Mouse (Mus musculus) kidney, embryonic 14.5 days (tissue): ENCODE measurements around the gene Gm17606. TPM values are rescaled to one million over a fixed set of nuclear protein-coding genes. Genes with fewer than 3 reads are reported as not detected.

Experiments
- ATAC-seq: fragments of 200-750 bp; cut with Nextera tagmentation; 2 replicates; pipeline ENCODE4 v1.8.0; 2017; ENCODE audit warnings: moderate number of reproducible peaks, mild to moderate bottlenecking, moderate TSS enrichment, moderate library complexity; ENCODE audit not compliant: low FRiP score, low TSS enrichment
- H3K27ac ChIP-seq: fragments of 300-500 bp; sonication (generic); 2 replicates; pipeline ENCODE4 v1.5.1; 2014; ENCODE audit warnings: low read depth, mild to moderate bottlenecking, low read length, moderate library complexity, mixed read lengths
- H3K27me3 ChIP-seq: fragments of 300-500 bp; sonication (generic); 2 replicates; pipeline ENCODE4 v1.6.1; 2014; ENCODE audit warnings: mild to moderate bottlenecking, low read length; ENCODE audit not compliant: control insufficient read depth, insufficient read depth
- H3K36me3 ChIP-seq: fragments of 300-500 bp; sonication (generic); 2 replicates; pipeline ENCODE4 v1.6.1; 2014; ENCODE audit warnings: low read length, mixed read lengths; ENCODE audit not compliant: control insufficient read depth, insufficient read depth
- H3K4me1 ChIP-seq: fragments of 300-500 bp; sonication (generic); 2 replicates; pipeline ENCODE4 v1.6.1; 2014; ENCODE audit warnings: low read length, mixed read lengths; ENCODE audit not compliant: control insufficient read depth, insufficient read depth
- H3K4me2 ChIP-seq: fragments of 300-500 bp; sonication (generic); replicated peaks from 2 replicates; pipeline ENCODE4 v1.6.1; 2014; ENCODE audit warnings: low read depth, mild to moderate bottlenecking, low read length
- H3K4me3 ChIP-seq: fragments of 300-500 bp; sonication (generic); 2 replicates; pipeline ENCODE4 v1.5.1; 2014; ENCODE audit warnings: mild to moderate bottlenecking, low read length
- H3K9ac ChIP-seq: fragments of 300-500 bp; sonication (generic); 2 replicates; pipeline ENCODE4 v1.6.1; 2014; ENCODE audit warnings: low read depth, mild to moderate bottlenecking, low read length, moderate library complexity
- H3K9me3 ChIP-seq: fragments of 300-500 bp; sonication (generic); 2 replicates; pipeline ENCODE4 v1.6.1; 2016; ENCODE audit warnings: low read length; ENCODE audit not compliant: control insufficient read depth
- WGBS: fragments of 180-500 bp; shearing (Covaris S2); extraction: QIAGEN DNeasy Blood & Tissue Kit; methylation state at CpG from one replicate; pipeline ENCODE4 v1.1.7; 2014; 5-methylcytosine and 5-hydroxymethylcytosine counted together
- polyA plus RNA-seq: library from polyadenylated mRNA; unstranded; fragments of >200 nt; fragmentation: Nextera tagmentation; extraction: Ambion mirVana; gene quantifications from 2 replicates; pipeline ENCODE4 v1.2.1, GENCODE M21; 2014

The Gm17606 gene
- polyA plus RNA-seq, 1 experiment from 2014 or later = not detected

- ATAC-seq = no peak
- Histone ChIP-seq H3K9ac (no peak overlapping the region), H3K36me3 (peaks cover 57% of the 10 kb centered on the region), H3K4me1 (no peaks in the 10 kb centered on the region), H3K27ac (no peak overlapping the region), H3K4me2 (no peak overlapping the region), H3K27me3 (no peaks in the 10 kb centered on the region), H3K4me3 (no peak overlapping the region), H3K9me3 (no peaks in the 10 kb centered on the region)
- 93% methylated on average over 36 of the region's 37 CpGs for WGBS
Observed at GRCm38 (mm10) chr14:54632252-54632651, 8.5 kb upstream of the Gm17606 start.

DNA sequence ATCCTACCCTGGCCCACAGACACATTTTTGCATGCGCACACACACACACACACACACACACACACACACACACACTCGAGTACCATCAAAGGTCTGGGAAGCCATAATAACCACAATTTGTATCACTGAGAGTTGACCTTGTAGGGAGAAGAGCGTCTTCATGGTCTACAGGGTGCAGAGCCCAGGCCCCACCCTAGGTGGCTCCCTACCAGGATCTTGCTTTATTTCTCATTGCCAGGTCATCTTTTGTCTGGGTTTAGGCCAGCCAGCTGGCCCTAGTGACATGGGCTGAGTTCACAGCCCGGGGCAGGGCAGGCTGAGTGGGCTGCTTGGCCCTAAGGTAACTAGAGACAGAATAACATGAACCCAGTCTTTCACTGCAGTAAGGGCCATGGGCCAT is 6.6 kb upstream of the Gm17606 start:
- 79% methylated on average over 4 of the region's 4 CpGs for WGBS
- Histone ChIP-seq H3K36me3 (peaks cover 69% of the 10 kb centered on the region), H3K27me3 (no peaks in the 10 kb centered on the region), H3K4me2 (no peak overlapping the region), H3K4me3 (no peak overlapping the region), H3K9me3 (no peaks in the 10 kb centered on the region), H3K27ac (no peak overlapping the region), H3K4me1 (no peaks in the 10 kb centered on the region), H3K9ac (no peak overlapping the region)
- no peak for ATAC-seq

GRCm38 (mm10) chr14:54636954-54637353 is 3.8 kb upstream of the Gm17606 start:
- Histone ChIP-seq H3K36me3 (peaks cover 51% of the 10 kb centered on the region), H3K9me3 (no peaks in the 10 kb centered on the region)

DNA sequence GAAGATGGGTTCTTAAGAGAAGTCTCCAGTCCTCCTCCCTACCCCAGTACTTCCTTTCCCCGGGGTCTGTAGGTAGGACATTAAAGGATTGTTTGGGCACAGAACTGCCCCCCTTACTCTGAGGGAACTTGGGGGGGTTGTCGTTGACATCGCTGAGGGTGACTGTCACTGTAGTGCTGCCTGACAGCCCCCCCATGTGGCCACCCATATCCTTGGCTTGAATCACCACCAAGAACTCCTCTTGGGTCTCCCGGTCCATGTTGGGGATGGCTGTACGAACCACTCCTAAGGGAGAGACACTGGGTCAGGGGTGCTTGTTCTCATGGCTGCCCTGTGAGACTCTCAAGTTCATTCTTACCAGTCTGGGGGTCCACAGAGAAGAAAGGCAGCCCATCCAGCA is 2.5 kb upstream of the Gm17606 start:
- Histone ChIP-seq H3K36me3 (peaks cover 51% of the 10 kb centered on the region), H3K27ac (no peak overlapping the region), H3K27me3 (no peaks in the 10 kb centered on the region), H3K4me1 (peaks cover 10% of the 10 kb centered on the region; the same call in 1 of the 2 replicates), H3K4me3 (no peak overlapping the region), H3K9me3 (no peaks in the 10 kb centered on the region), H3K9ac (no peak overlapping the region), H3K4me2 (no peak overlapping the region)
- WGBS = 83% methylated on average over 5 of the region's 5 CpGs
- ATAC-seq = no peak

More at GRCm38 (mm10) chr14:54636954-54637353, 3.8 kb upstream of the Gm17606 start:
- Histone ChIP-seq H3K27me3 (no peaks in the 10 kb centered on the region), H3K4me3 (no peak overlapping the region), H3K4me2 (no peak overlapping the region), H3K27ac (no peak overlapping the region), H3K4me1 (peaks cover 10% of the 10 kb centered on the region; the same call in 1 of the 2 replicates), H3K9ac (no peak overlapping the region)
- WGBS = 57% methylated on average over 8 of the region's 8 CpGs
- no peak for ATAC-seq

DNA sequence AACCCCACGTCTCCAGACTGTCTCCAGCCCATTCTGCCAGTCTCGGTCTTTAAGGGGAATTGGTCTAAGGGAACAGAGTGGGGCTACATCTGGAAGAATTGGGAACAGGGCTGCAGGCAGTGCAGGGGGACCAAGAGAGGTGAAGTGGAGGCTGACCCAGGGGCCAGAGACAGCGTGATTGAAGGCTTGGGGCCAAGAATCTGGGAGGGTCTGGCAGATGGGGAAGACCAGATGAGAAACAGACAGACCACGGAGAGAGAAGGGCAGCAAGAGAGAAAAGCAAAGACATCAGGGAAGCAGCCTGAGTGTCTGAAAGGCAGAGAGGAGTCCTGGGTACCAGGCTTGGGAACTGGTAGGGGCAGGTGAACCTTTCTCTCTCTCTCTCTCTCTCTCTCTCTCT is 631 bp upstream of the Gm17606 start:
- H3K4me3 ChIP-seq = peak overlapping the region; percentile 65

DNA sequence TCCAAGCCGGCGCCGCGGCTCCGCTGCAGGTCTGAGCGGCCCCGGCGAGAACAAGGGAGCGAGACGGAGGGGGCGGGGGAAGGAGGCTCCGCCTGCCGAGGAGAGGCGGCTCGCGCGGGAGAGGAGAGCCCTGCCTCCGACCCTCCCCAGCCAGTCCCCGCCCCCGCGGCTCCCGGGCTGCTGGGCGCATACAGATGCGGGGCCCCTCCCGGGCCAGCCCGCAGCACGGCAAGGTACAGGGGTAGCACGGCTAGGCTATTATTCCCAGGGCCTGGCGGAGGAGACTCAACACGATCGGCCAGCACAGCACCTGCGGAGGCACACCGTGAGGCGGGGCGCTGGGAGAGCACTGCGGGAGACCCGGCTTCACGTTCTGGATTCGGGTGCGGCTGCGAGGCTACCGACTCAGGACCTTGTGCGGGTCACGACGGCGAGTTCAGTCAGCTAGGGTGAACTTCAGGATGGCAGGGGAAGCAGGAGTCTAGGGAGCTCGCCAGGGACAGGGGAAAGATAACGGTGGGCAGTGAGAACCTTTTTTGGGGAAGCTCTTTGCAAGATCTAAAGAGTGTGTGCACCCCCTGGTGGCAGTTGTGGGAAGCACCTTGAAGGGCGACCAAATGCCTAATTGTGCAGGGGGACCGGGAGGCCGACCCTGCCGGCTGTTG is 685 bp downstream of the Gm17606 start, which contains the start of gene Cdh24:
Gene Cdh24, minus strand, starts transcription at position 60 of the 665 bp plus-strand sequence.
- Histone ChIP-seq H3K9me3 (no peaks in the 10 kb centered on the region), H3K36me3 (peaks cover 62% of the 10 kb centered on the region)

More for the DNA sequence above, 631 bp upstream of the Gm17606 start:
- Histone ChIP-seq H3K4me1 (peaks cover 10% of the 10 kb centered on the region; the same call in 1 of the 2 replicates), H3K27me3 (no peaks in the 10 kb centered on the region), H3K4me2 (peak overlapping the region; percentile 95), H3K36me3 (peaks cover 59% of the 10 kb centered on the region), H3K27ac (no peak overlapping the region; the same call in 1 of the 2 replicates), H3K9me3 (no peaks in the 10 kb centered on the region), H3K9ac (peak overlapping the region; percentile 76; the same call in 1 of the 2 replicates)
- no peak for ATAC-seq
- WGBS = 10% methylated on average over 4 of the region's 4 CpGs

GRCm38 (mm10) chr14:54642224-54642944 is 1.6 kb downstream of the Gm17606 start:
- no peak for ATAC-seq
- WGBS = 75% methylated on average over 24 of the region's 25 CpGs
- Histone ChIP-seq H3K27ac (no peak overlapping the region), H3K4me3 (no peak overlapping the region), H3K36me3 (peaks cover 66% of the 10 kb centered on the region), H3K9ac (no peak overlapping the region), H3K27me3 (no peaks in the 10 kb centered on the region), H3K9me3 (no peaks in the 10 kb centered on the region), H3K4me1 (peaks cover 10% of the 10 kb centered on the region; the same call in 1 of the 2 replicates), H3K4me2 (no peak overlapping the region)

More for the DNA sequence above, 685 bp downstream of the Gm17606 start, which contains the start of gene Cdh24:
- Histone ChIP-seq H3K27me3 (no peaks in the 10 kb centered on the region), H3K4me2 (peak within 1 kb of the TSS; percentile 95), H3K9ac (peak within 1 kb of the TSS; percentile 76), H3K4me3 (peak within 1 kb of the TSS; percentile 65), H3K27ac (peak within 1 kb of the TSS; percentile 57), H3K4me1 (peaks cover 10% of the 10 kb centered on the region; the same call in 1 of the 2 replicates)
- under 1% methylated on average over 44 of the region's 52 CpGs for WGBS
- peak; percentile 93 for ATAC-seq

GRCm38 (mm10) chr14:54643011-54643410 is 2.3 kb downstream of the Gm17606 start:
- no peak for ATAC-seq
- H3K4me3 ChIP-seq = no peak overlapping the region
- H3K9ac ChIP-seq = no peak overlapping the region
- no peak overlapping the region for H3K4me2 ChIP-seq
- H3K9me3 ChIP-seq = no peaks in the 10 kb centered on the region
- H3K36me3 ChIP-seq = peaks cover 67% of the 10 kb centered on the region
- no peak overlapping the region for H3K27ac ChIP-seq
- H3K27me3 ChIP-seq = no peaks in the 10 kb centered on the region
- 89% methylated on average over 2 of the region's 2 CpGs for WGBS
- peaks cover 10% of the 10 kb centered on the region; the same call in 1 of the 2 replicates for H3K4me1 ChIP-seq

DNA sequence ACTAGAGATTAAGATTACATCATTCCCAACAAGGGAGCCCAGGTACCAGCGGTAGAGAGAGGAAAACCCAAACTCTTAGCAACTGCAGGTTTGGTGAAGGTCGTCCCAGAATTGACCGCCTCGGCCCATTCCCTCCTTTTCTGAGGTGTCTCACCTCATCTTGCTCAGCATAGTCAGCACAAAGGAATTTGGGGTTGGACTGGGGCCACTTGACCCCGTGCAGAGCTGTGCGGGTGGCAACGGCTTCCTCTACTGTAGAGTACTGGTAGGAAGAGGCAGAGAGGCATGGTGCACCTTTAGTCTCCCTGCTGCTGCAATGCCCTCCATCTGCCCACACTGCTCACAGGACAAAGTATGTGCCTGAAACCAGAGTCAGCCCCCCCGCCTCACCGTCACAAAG is 3.5 kb downstream of the Gm17606 start:
- H3K4me1 ChIP-seq = peaks cover 10% of the 10 kb centered on the region; the same call in 1 of the 2 replicates
- no peak overlapping the region for H3K4me3 ChIP-seq
- no peaks in the 10 kb centered on the region for H3K9me3 ChIP-seq
- H3K9ac ChIP-seq = no peak overlapping the region
- peaks cover 72% of the 10 kb centered on the region for H3K36me3 ChIP-seq
- no peak overlapping the region for H3K4me2 ChIP-seq
- H3K27me3 ChIP-seq = no peaks in the 10 kb centered on the region
- H3K27ac ChIP-seq = no peak overlapping the region
- ATAC-seq = no peak
- 88% methylated on average over 9 of the region's 9 CpGs for WGBS
